Mouse (Mus musculus) mammary gland, adult 2 months (tissue): ENCODE results near the gene Zfpm1. TPM values are rescaled to one million over a fixed set of nuclear protein-coding genes. Genes with fewer than 3 reads are reported as not detected.

Experiments used
- polyA plus RNA-seq: library from polyadenylated mRNA; depleted of rRNA; stranded (reverse); fragments of >200 nt; gene quantifications from 2 replicates; pipeline ENCODE4 v1.2.3, GENCODE M21; 2012; ENCODE audit warnings: low replicate concordance; rRNA removed

Zfpm1 gene
- polyA plus RNA-seq = 23.9 and 56.9 TPM in 2 replicates

GRCm38 (mm10) chr8:122282035-122282358 lies at the start of gene Zfpm1:
Gene Zfpm1 (plus strand): TSS chr8:122282141.

GRCm38 (mm10) chr8:122360696-122361416 lies 78.9 kb downstream of the Zfpm1 start, which contains the start of gene Trhr2:
Gene Trhr2 (minus strand): TSS chr8:122360746.

GRCm38 (mm10) chr8:122376365-122377231 lies 94.7 kb downstream of the Zfpm1 start, which contains the start of gene Zc3h18:
Gene Zc3h18 (plus strand): TSS chr8:122376609.

Other genes with a start within 250 kb of the Zfpm1 start
- not detected in 2 replicates for gene Trhr2, start 78.6 kb downstream of the Zfpm1 start, polyA plus RNA-seq
- gene Zc3h18, start 94.5 kb downstream of the Zfpm1 start, polyA plus RNA-seq = 19.4 and 33.3 TPM in 2 replicates
- gene Il17c, start 139.9 kb downstream of the Zfpm1 start, polyA plus RNA-seq = 0.24 and 0.84 TPM in 2 replicates
- 239 and 467 TPM in 2 replicates for gene Cyba, start 150.8 kb downstream of the Zfpm1 start, polyA plus RNA-seq
- gene Mvd, start 161.3 kb downstream of the Zfpm1 start, polyA plus RNA-seq = 34.7 and 40.7 TPM in 2 replicates
- gene Snai3, start 178.6 kb downstream of the Zfpm1 start, polyA plus RNA-seq = 7.1 and 8.1 TPM in 2 replicates
- gene Rnf166, start 193.9 kb downstream of the Zfpm1 start, polyA plus RNA-seq = 114 and 121 TPM in 2 replicates
- 28.3 and 43.6 TPM in 2 replicates for gene Ctu2, start 194.0 kb downstream of the Zfpm1 start, polyA plus RNA-seq